Mouse (Mus musculus): ENCODE measurements around the gene Nav2. TPM values are rescaled to one million over a fixed set of nuclear protein-coding genes. Genes with fewer than 3 reads are reported as not detected.

Nav2 gene
- polyA plus RNA-seq, 1 experiment from 2014 or later: 22.4 TPM

DNA sequence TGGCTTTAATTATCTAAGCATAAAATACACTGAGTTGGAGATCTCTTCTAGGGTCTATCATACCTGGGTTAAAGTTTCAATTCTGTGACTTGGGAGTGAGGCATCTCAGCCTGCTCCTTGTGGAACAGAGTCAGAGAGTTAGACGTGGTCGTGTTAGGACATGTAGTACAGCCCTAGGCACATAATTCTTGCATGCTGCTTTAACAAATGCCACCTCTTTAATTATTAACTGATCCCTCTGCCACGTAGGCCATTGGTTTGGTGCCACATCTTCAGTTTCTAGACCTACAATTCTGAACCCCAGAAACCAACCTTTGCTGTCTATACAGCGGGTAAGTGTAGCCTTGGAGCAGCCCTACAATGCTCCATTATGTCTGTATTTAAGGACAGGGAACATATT, 381.8 kb downstream of the Nav2 start:
- DNase-seq (ENCODE audit: low spot score) (no peak), ATAC-seq (no peak)
- H3K4me3 ChIP-seq (ENCODE audit: low read depth, low read length): no peak overlapping the region
- no peak overlapping the region for H3K4me2 ChIP-seq (replicated peaks; ENCODE audit: low read depth, low read length)
- 0 out of 2 replicates have a peak, but pooled peaks cover 3% of the 10 kb centered on the region for H3K4me1 ChIP-seq (ENCODE audit: insufficient read depth, low read depth, low read length)
- no peaks in the 10 kb centered on the region for H3K9me3 ChIP-seq (ENCODE audit: low read length)
- 70% methylated on average over 4 of the region's 4 CpGs for WGBS
- H3K36me3 ChIP-seq (ENCODE audit: insufficient read depth, low read length): no peaks in the 10 kb centered on the region
- H3K9ac ChIP-seq (replicated peaks; ENCODE audit: low read depth): no peak overlapping the region
- TF ChIP-seq EP300 (IDR thresholded peaks at IDR 0.05): no peak
- H3K27ac ChIP-seq (ENCODE audit: low read length): no peak overlapping the region
- no peaks in the 10 kb centered on the region for H3K27me3 ChIP-seq (replicated peaks; ENCODE audit: insufficient read depth, low read length)

DNA sequence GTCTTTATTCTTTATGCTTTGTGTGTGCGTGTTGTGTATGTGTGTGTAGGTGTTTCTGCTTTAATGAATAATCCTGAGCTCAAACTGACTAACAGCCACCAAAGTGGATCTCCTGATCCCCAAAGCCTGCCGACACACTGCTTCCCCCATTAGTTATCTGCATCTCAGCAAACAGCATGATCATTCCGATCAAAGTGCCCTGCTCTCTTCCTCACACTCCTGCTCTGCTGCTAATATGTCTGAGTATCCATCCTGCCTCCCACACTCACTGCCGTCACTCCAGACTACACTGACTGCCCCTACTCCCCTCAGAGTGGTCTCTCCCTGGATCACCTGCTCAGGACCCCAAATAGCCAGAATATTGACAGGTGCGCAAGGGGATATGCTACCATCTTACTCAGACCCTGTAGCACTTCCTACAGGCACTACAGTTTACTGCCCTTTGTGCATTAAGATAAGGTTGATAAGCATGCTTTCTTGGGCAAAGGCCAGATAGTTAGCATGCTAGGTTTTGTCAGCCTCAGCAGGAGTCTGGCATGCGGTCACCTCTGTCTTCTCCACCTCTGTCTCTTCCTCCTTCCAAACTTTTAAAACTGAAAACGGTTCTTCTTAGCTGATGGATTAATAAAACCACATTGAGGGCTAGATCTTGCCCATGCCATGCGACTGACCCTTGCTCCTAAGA, 382.8 kb downstream of the Nav2 start:
- TF ChIP-seq EP300 (IDR thresholded peaks at IDR 0.05): no peak
- no peak for TF ChIP-seq CTCF (IDR thresholded peaks at IDR 0.05)
- H3K27ac ChIP-seq (ENCODE audit: low read length): no peak overlapping the region
- no peak for DNase-seq (ENCODE audit: low spot score)
- H3K4me2 ChIP-seq (replicated peaks; ENCODE audit: low read depth, low read length): no peak overlapping the region
- no peaks in the 10 kb centered on the region for H3K27me3 ChIP-seq (replicated peaks; ENCODE audit: insufficient read depth, low read length)
- 89% methylated on average over 8 of the region's 8 CpGs for WGBS
- ATAC-seq: no peak
- 0 out of 2 replicates have a peak, but pooled peaks cover 3% of the 10 kb centered on the region for H3K4me1 ChIP-seq (ENCODE audit: insufficient read depth, low read depth, low read length)
- H3K9me3 ChIP-seq (ENCODE audit: low read length): no peaks in the 10 kb centered on the region
- no peak overlapping the region for H3K4me3 ChIP-seq (ENCODE audit: low read depth, low read length)
- no peaks in the 10 kb centered on the region for H3K36me3 ChIP-seq (ENCODE audit: insufficient read depth, low read length)
- no peak overlapping the region for H3K9ac ChIP-seq (replicated peaks; ENCODE audit: low read depth)

GRCm38 (mm10) chr7:49297148-49297547, 388.6 kb downstream of the Nav2 start:
- H3K4me3 ChIP-seq (ENCODE audit: low read depth, low read length): no peak overlapping the region
- 71% methylated on average over 3 of the region's 3 CpGs for WGBS
- H3K27ac ChIP-seq (ENCODE audit: low read length): no peak overlapping the region

DNA sequence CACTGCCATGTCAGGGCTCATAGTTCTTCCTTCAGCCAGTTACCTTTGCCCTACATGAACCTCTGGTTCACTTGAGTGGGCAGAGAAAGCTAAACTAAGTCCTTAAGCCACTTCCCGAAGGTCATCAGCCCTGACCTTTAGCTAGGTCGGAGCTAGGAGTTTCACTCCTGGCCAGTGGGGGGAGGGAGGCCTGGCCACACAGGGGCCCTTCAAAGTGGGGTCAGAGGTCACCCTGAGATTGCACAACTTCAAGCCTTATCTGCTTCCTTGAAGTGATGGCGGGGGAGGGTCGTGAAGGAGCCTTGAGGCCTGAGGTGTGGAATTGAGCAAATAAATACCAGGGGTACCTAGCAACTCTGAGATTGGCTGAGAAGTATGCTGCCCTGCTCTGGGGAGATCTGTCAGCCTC, 389.9 kb downstream of the Nav2 start:
- TF ChIP-seq EP300 (IDR thresholded peaks at IDR 0.05) (peak; percentile 39; the same call in 1 of the 2 replicates), CTCF (IDR thresholded peaks at IDR 0.05) (no peak)
- peak overlapping the region; percentile 71 for H3K27ac ChIP-seq (ENCODE audit: low read length)
- peak; percentile 74 for ATAC-seq

More at GRCm38 (mm10) chr7:49297148-49297547, 388.6 kb downstream of the Nav2 start:
- H3K4me1 ChIP-seq (ENCODE audit: insufficient read depth, low read depth, low read length): peaks cover 19% of the 10 kb centered on the region; the same call in 1 of the 2 replicates
- no peak for DNase-seq (ENCODE audit: low spot score)
- no peaks in the 10 kb centered on the region for H3K9me3 ChIP-seq (ENCODE audit: low read length)
- no peak overlapping the region for H3K9ac ChIP-seq (replicated peaks; ENCODE audit: low read depth)
- TF ChIP-seq CTCF (IDR thresholded peaks at IDR 0.05) (no peak), EP300 (IDR thresholded peaks at IDR 0.05) (no peak)
- no peaks in the 10 kb centered on the region for H3K36me3 ChIP-seq (ENCODE audit: insufficient read depth, low read length)
- no peak overlapping the region for H3K4me2 ChIP-seq (replicated peaks; ENCODE audit: low read depth, low read length)
- no peaks in the 10 kb centered on the region for H3K27me3 ChIP-seq (replicated peaks; ENCODE audit: insufficient read depth, low read length)
- no peak for ATAC-seq

DNA sequence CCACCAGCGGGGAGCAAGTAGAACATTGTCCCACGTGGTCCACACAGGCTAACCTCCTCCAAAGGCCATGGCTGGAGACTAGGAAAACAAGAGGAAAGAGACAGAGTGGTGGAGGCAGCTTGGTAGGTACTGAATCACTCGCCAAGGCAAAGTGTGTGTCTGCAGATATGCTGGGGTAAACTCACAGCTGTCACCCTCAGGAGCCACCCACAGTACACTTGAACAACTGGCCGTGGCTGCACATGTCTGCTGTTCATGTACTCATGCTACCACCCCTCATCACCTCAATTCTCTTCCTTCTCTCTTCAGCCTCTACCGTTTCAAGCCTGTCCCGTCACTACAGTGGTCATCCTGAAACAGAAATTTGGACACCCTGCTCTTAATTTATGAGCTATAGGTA, 393.0 kb downstream of the Nav2 start:
- Histone ChIP-seq H3K4me2 (replicated peaks; ENCODE audit: low read depth, low read length) (no peak overlapping the region), H3K9me3 (ENCODE audit: low read length) (no peaks in the 10 kb centered on the region), H3K27ac (ENCODE audit: low read length) (no peak overlapping the region), H3K36me3 (ENCODE audit: insufficient read depth, low read length) (no peaks in the 10 kb centered on the region), H3K4me1 (ENCODE audit: insufficient read depth, low read depth, low read length) (peaks cover 19% of the 10 kb centered on the region), H3K4me3 (ENCODE audit: low read depth, low read length) (no peak overlapping the region), H3K9ac (replicated peaks; ENCODE audit: low read depth) (no peak overlapping the region), H3K27me3 (replicated peaks; ENCODE audit: insufficient read depth, low read length) (no peaks in the 10 kb centered on the region)
- 62% methylated on average over 6 of the region's 6 CpGs for WGBS
- ATAC-seq (no peak), DNase-seq (ENCODE audit: low spot score) (no peak)
- TF ChIP-seq EP300 (IDR thresholded peaks at IDR 0.05) (no peak), CTCF (IDR thresholded peaks at IDR 0.05) (no peak)

More for the DNA sequence above, 389.9 kb downstream of the Nav2 start:
- peaks cover 19% of the 10 kb centered on the region; the same call in 1 of the 2 replicates for H3K4me1 ChIP-seq (ENCODE audit: insufficient read depth, low read depth, low read length)
- H3K27me3 ChIP-seq (replicated peaks; ENCODE audit: insufficient read depth, low read length): no peaks in the 10 kb centered on the region
- H3K9me3 ChIP-seq (ENCODE audit: low read length): no peaks in the 10 kb centered on the region
- no peak overlapping the region for H3K4me3 ChIP-seq (ENCODE audit: low read depth, low read length)
- DNase-seq (ENCODE audit: low spot score): peak; percentile 58
- WGBS: 29% methylated on average over 4 of the region's 4 CpGs
- H3K4me2 ChIP-seq (replicated peaks; ENCODE audit: low read depth, low read length): no peak overlapping the region
- H3K9ac ChIP-seq (replicated peaks; ENCODE audit: low read depth): no peak overlapping the region
- no peaks in the 10 kb centered on the region for H3K36me3 ChIP-seq (ENCODE audit: insufficient read depth, low read length)

GRCm38 (mm10) chr7:49303600-49304411, 395.3 kb downstream of the Nav2 start:
- H3K27ac ChIP-seq (ENCODE audit: low read length): no peak overlapping the region
- peak; percentile 30 for DNase-seq (ENCODE audit: low spot score)

More at GRCm38 (mm10) chr7:49303600-49304411, 395.3 kb downstream of the Nav2 start:
- Histone ChIP-seq H3K4me1 (ENCODE audit: insufficient read depth, low read depth, low read length) (peaks cover 9% of the 10 kb centered on the region), H3K27me3 (replicated peaks; ENCODE audit: insufficient read depth, low read length) (no peaks in the 10 kb centered on the region), H3K9ac (replicated peaks; ENCODE audit: low read depth) (no peak overlapping the region), H3K4me2 (replicated peaks; ENCODE audit: low read depth, low read length) (peak overlapping the region; percentile 60), H3K36me3 (ENCODE audit: insufficient read depth, low read length) (no peaks in the 10 kb centered on the region), H3K4me3 (ENCODE audit: low read depth, low read length) (peak overlapping the region; percentile 24), H3K9me3 (ENCODE audit: low read length) (no peaks in the 10 kb centered on the region)
- TF ChIP-seq CTCF (IDR thresholded peaks at IDR 0.05): no peak
- WGBS: under 1% methylated on average over 26 of the region's 31 CpGs
- ATAC-seq: peak; percentile 40; the same call in 1 of the 2 replicates

All from lung, postnatal 0 days (tissue).